Comparison of ENCODE assay signal across 10 mouse cellular contexts in the genomic region with DNA sequence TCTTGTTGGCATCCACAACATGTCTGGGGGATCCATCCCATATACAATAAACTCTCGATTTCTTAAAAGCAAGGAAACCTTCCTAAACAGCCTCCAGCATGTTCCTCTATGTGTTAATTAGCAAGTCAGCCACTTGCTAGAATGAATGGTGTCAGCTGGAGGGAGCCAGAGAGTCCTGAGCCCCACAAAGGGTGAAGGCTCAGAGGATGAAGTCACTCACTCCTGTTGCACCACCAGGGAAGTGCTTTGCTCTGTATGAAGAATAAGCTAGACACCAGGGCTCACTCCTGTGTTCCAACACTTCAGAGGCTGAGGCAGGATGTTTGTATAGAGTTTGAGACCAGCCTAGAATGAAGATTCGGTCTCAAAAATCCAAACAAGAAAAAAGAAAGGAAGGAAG. TPM values are rescaled to one million over a fixed set of nuclear protein-coding genes. Genes with fewer than 3 reads are reported as not detected.
A peak's percentile ranks its signal among the peaks of the same experiment; 100 is the strongest.
DNase-seq lines count a peak whose midpoint lies in the region; ATAC-seq and TF ChIP-seq lines count a peak whose summit lies in the region.
"Had no signal": no experiment of that assay in that cellular context is flagged by ENCODE, and none has a peak within 500 bp of the region (broad histone marks: within the 10 kb centered on the region; RNA-seq: fewer than 3 reads in every experiment).

No protein-coding gene starts in this region.

- no peaks in the 10 kb centered on the region for H3K9me3 ChIP-seq in kidney, postnatal 0 days (replicated peaks; ENCODE audit: low read length)
- H3K9me3 ChIP-seq: embryonic facial prominence, embryonic 12.5 days; neural tube, embryonic 13.5 days had no signal

- 49% methylated on average over 2 of the region's 2 CpGs for WGBS in kidney, postnatal 0 days

- H3K27ac ChIP-seq in kidney, postnatal 0 days = 0 out of 2 replicates have a peak overlapping the region, but pooled peaks have one; percentile 82
- H3K27ac ChIP-seq: embryonic facial prominence, embryonic 12.5 days; neural tube, embryonic 13.5 days had no signal

- no peak overlapping the region for H3K4me3 ChIP-seq in kidney, postnatal 0 days (replicated peaks; ENCODE audit: low read depth, low read length)
- H3K4me3 ChIP-seq: embryonic facial prominence, embryonic 12.5 days; neural tube, embryonic 13.5 days had no signal

- H3K4me1 ChIP-seq in kidney, postnatal 0 days (replicated peaks; ENCODE audit: insufficient read depth, low read length) = peaks cover 20% of the 10 kb centered on the region; the same call in 1 of the 2 replicates

- TF ChIP-seq CTCF in kidney, postnatal 0 days (IDR thresholded peaks at IDR 0.05; ENCODE audit: low read depth) = peak; percentile 68

- ATAC-seq in kidney, postnatal 0 days (replicated peaks; ENCODE audit: low FRiP score, low read depth) = no peak

- H3K4me2 ChIP-seq in kidney, postnatal 0 days (ENCODE audit: low read length) = no peak overlapping the region
- H3K4me2 ChIP-seq: embryonic facial prominence, embryonic 12.5 days; neural tube, embryonic 13.5 days had no signal

- no peaks in the 10 kb centered on the region for H3K27me3 ChIP-seq in kidney, postnatal 0 days (ENCODE audit: insufficient read depth, low read length)
- H3K27me3 ChIP-seq: embryonic facial prominence, embryonic 12.5 days; neural tube, embryonic 13.5 days had no signal

- peak; percentile 40 for DNase-seq in adrenal gland, adult 2 months
- no peak for DNase-seq in adrenal gland, adult 8-10 months
- peak; percentile 68 for DNase-seq in kidney, postnatal 0 days (ENCODE audit: low spot score)
- no peak for DNase-seq in kidney, adult 11 months
- DNase-seq in embryo, embryonic 11 days = peak; percentile 39
- peak; percentile 60 for DNase-seq in lung, postnatal 25 days (ENCODE audit: low spot score)
- no peak for DNase-seq in spleen, postnatal 4 days (ENCODE audit: low spot score in 2 of 2)
- no peak for DNase-seq in right cerebral cortex, postnatal 25 days

- no peak overlapping the region for H3K9ac ChIP-seq in kidney, postnatal 0 days (ENCODE audit: low read depth, low read length)
- H3K9ac ChIP-seq: embryonic facial prominence, embryonic 12.5 days; neural tube, embryonic 13.5 days had no signal

- no peaks in the 10 kb centered on the region for H3K36me3 ChIP-seq in kidney, postnatal 0 days (ENCODE audit: insufficient read depth, low read length)
- H3K36me3 ChIP-seq: embryonic facial prominence, embryonic 12.5 days; neural tube, embryonic 13.5 days had no signal

RNA-seq across cellular contexts. Expression of gene Atp11a, which starts 1.5 kb away (rescaled TPM):
- 100 to 1,000 TPM; 124 to 139 TPM for total RNA-seq in adrenal gland, adult 2 months (2021)
- 101 and 103 TPM in 2 replicates for polyA plus RNA-seq in adrenal gland, adult 2 months (2012; rRNA removed)
- total RNA-seq in adrenal gland, adult 8-10 months (2022) = 100 to 1,000 TPM; 139 to 237 (median 193) TPM
- polyA plus RNA-seq in kidney, postnatal 0 days (2015; fragmentation: Nextera tagmentation; extraction: Ambion mirVana) = 24.0 and 24.5 TPM in 2 replicates

Comparison
In these comparisons a context has a peak if more than half of its experiments do, and no peak if none do; other contexts are left out.
1. DNase-seq: peak in adrenal gland, adult 2 months (single experiment), kidney, postnatal 0 days (single experiment), embryo, embryonic 11 days (single experiment) and lung, postnatal 25 days (single experiment); none in adrenal gland, adult 8-10 months (single experiment), kidney, adult 11 months (single experiment), spleen, postnatal 4 days (0 of 2) and right cerebral cortex, postnatal 25 days (single experiment).